ENCODE assay signal across 7 mouse cellular contexts in the genomic region with DNA sequence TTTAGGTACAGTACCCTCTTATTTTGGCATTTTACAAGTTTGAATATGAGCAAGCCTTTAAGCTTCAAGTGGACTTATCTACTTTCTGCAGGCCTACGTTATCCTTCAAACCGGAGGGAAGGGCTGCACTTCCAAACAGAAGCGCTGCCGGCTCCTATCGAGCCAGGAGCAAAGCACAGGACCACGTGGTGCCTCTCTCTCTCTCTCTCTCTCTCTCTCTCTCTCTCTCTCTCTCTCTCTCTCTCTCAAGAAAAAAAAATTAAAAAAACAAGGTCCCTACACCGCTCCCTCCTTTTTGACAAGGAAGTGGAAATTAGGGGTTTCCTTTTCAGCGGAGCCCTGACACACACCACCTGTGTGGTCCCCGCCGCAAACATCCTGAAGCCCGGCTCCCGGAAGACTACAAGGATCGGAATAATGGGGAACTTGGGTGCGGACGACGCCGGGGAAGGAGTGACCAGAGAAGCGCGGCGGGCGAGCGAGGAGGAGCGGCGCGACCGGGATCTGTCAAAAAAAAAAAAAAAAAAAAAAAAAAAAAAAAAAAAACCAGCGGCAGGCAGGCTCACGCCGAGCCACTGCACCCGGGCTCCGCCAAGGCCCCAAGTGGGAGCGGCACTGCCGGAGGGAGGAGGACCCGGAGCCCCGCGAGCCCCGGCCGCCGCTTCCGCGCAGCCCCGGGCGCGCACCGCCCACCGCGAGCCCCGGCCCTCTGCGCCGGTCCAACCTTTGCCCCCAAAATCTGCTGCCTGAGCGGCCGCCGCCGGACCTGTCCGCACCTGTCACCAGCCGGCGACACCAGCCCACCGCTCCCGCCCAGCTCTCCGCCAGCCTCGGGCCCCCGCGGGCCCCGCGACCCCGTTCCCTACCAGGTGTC. TPM values are rescaled to one million over a fixed set of nuclear protein-coding genes. Genes with fewer than 3 reads are reported as not detected.
DNase-seq lines count a peak whose midpoint lies in the region; ATAC-seq and TF ChIP-seq lines count a peak whose summit lies in the region.

No protein-coding gene starts in this region.

- peak overlapping the region; percentile 87 for H3K9ac ChIP-seq in heart, embryonic 12.5 days

- peak overlapping the region; percentile 99; the same call in 1 of the 2 replicates for H3K27ac ChIP-seq in cortical plate, adult 2 months (ENCODE audit: insufficient read depth, low read length)
- H3K27ac ChIP-seq in heart, embryonic 12.5 days (ENCODE audit: poor library complexity, severe bottlenecking), result peak overlapping the region; percentile 87
- H3K27ac ChIP-seq in macrophage, result peak overlapping the region; percentile 43

- no peaks in the 10 kb centered on the region for H3K36me3 ChIP-seq in E14TG2a.4 (ENCODE audit: insufficient read depth, low read length)
- H3K36me3 ChIP-seq in heart, embryonic 12.5 days, result no peaks in the 10 kb centered on the region
- no peaks in the 10 kb centered on the region for H3K36me3 ChIP-seq in macrophage (ENCODE audit: inconsistent target)

- WGBS in heart, embryonic 12.5 days, result 1% methylated on average over 58 of the region's 66 CpGs
- WGBS in macrophage (ENCODE audit: missing documents), result 2% methylated on average over 21 of the region's 66 CpGs

- H3K4me1 ChIP-seq in E14TG2a.4 (replicated peaks; ENCODE audit: low read depth, low read length), result peaks cover 31% of the 10 kb centered on the region
- H3K4me1 ChIP-seq in cortical plate, adult 2 months (ENCODE audit: control insufficient read depth, insufficient read depth, low read length), result peaks cover 4% of the 10 kb centered on the region; the same call in 1 of the 2 replicates
- peaks cover 22% of the 10 kb centered on the region for H3K4me1 ChIP-seq in heart, embryonic 12.5 days (replicated peaks)

- no peaks in the 10 kb centered on the region for H3K9me3 ChIP-seq in E14TG2a.4 (ENCODE audit: low read length)
- H3K9me3 ChIP-seq in heart, embryonic 12.5 days (replicated peaks), result no peaks in the 10 kb centered on the region

- TF ChIP-seq POLR2A in cortical plate, adult 2 months (IDR thresholded peaks at IDR 0.05; ENCODE audit: extremely low read depth, insufficient read depth, low read length), result no peak

- peak overlapping the region; percentile 94 for H3K4me3 ChIP-seq in E14TG2a.4 (replicated peaks; ENCODE audit: low read length)
- H3K4me3 ChIP-seq in cortical plate, adult 2 months (ENCODE audit: insufficient read depth, low read length), result peak overlapping the region; percentile 93
- H3K4me3 ChIP-seq in heart, embryonic 12.5 days, result peak overlapping the region; percentile 76
- peak overlapping the region; percentile 53 for H3K4me3 ChIP-seq in macrophage (ENCODE audit: inconsistent target)

- H3K79me2 ChIP-seq in macrophage (ENCODE audit: inconsistent target), result peaks cover 51% of the 10 kb centered on the region

- peak overlapping the region; percentile 70 for H3K4me2 ChIP-seq in heart, embryonic 12.5 days

- TF ChIP-seq CTCF in E14TG2a.4 (conservative IDR thresholded peaks at IDR 0.05; ENCODE audit: low read length), result no peak
- TF ChIP-seq CTCF in cortical plate, adult 2 months (IDR thresholded peaks at IDR 0.05; ENCODE audit: extremely low read depth, insufficient read depth, low read length), result no peak

- DNase-seq in A20 (ENCODE audit: low read depth, low spot score), result peak; percentile 70
- peak; percentile 48 to 85 for DNase-seq in kidney, postnatal 25 days
- peak; percentile 23 for DNase-seq in skeletal muscle tissue, adult 2 months (ENCODE audit: low read depth, low spot score)

- peak; percentile 75 for ATAC-seq in heart, embryonic 12.5 days (ENCODE audit: insufficient number of reproducible peaks, low FRiP score)

- H3K27me3 ChIP-seq in E14TG2a.4 (ENCODE audit: insufficient read depth, low read length), result peaks cover 23% of the 10 kb centered on the region
- no peaks in the 10 kb centered on the region; the same call in 1 of the 2 replicates for H3K27me3 ChIP-seq in heart, embryonic 12.5 days (replicated peaks)

RNA-seq across cellular contexts. Expression of a gene that starts 0.6 kb away (rescaled TPM):
- polyA plus RNA-seq in cortical plate, adult 2 months (2012; rRNA removed), result 51.8 and 51.9 TPM in 2 replicates
- polyA plus RNA-seq in heart, embryonic 12.5 days (2016; fragmentation: Nextera tagmentation; extraction: Ambion mirVana), result 70.4 and 72.3 TPM in 2 replicates
- total RNA-seq in macrophage (2018; cell fraction: chromatin; rRNA removed), result 100 to 1,000 TPM; 171 to 419 (median 280) TPM
- 100 to 1,000 TPM in 14 of 26 experiments, 10 to 100 TPM in 12; 75.3 to 158 (median 113) TPM for total RNA-seq in macrophage (2018; cell fraction: cytosol; rRNA removed)
- 100 to 1,000 TPM; 107 to 466 (median 199) TPM for total RNA-seq in macrophage (2018; cell fraction: nucleus; rRNA removed)
- 67.9 to 119 TPM (median 68.8 TPM) in 3 replicates for polyA plus RNA-seq in macrophage (2018)

Comparison
In these comparisons a context has a peak if more than half of its experiments do, and no peak if none do; other contexts are left out.
1. Peak in every context shown above with its lines: DNase-seq, ATAC-seq, H3K4me3 ChIP-seq and H3K27ac ChIP-seq.
2. H3K27ac ChIP-seq: peak in every context shown above with its lines; median percentile 99 in cortical plate, adult 2 months; 87 in heart, embryonic 12.5 days; 43 in macrophage.